Mouse (Mus musculus) limb, embryonic 15.5 days (tissue): Measurements from ENCODE around the gene Ppp1r32. TPM values are rescaled to one million over a fixed set of nuclear protein-coding genes. Genes with fewer than 3 reads are reported as not detected.

ENCODE experiments used
- polyA plus RNA-seq: library from polyadenylated mRNA; unstranded; fragments of >200 nt; fragmentation: Nextera tagmentation; extraction: Ambion mirVana; gene quantifications from 2 replicates; pipeline ENCODE4 v1.2.1, GENCODE M21; 2015

Ppp1r32 gene
- polyA plus RNA-seq, 1 experiment from 2014 or later = 0.13 TPM

Other genes starting within 250 kb of the Ppp1r32 start
- gene Myrf, start 242.2 kb downstream of the Ppp1r32 start, polyA plus RNA-seq = 0.55 and 0.60 TPM in 2 replicates
- 3.1 and 3.3 TPM in 2 replicates for gene Dagla, start 178.1 kb downstream of the Ppp1r32 start, polyA plus RNA-seq
- 1.3 and 1.4 TPM in 2 replicates for gene Syt7, start 93.8 kb downstream of the Ppp1r32 start, polyA plus RNA-seq
- 0.46 and 0.68 TPM in 2 replicates for gene Lrrc10b, start 25.5 kb downstream of the Ppp1r32 start, polyA plus RNA-seq
- 38.2 and 39.2 TPM in 2 replicates for gene Cpsf7, start 42.3 kb upstream of the Ppp1r32 start, polyA plus RNA-seq
- 59.5 and 60.3 TPM in 2 replicates for gene Sdhaf2, start 43.2 kb upstream of the Ppp1r32 start, polyA plus RNA-seq
- gene Tmem216, start 73.3 kb upstream of the Ppp1r32 start, polyA plus RNA-seq = 34.2 and 37.3 TPM in 2 replicates
- gene Cyb561a3, start 94.2 kb upstream of the Ppp1r32 start, polyA plus RNA-seq = 21.6 and 25.8 TPM in 2 replicates
- gene Tmem138, start 94.4 kb upstream of the Ppp1r32 start, polyA plus RNA-seq = 26.8 and 31.1 TPM in 2 replicates
- gene Ddb1, start 122.4 kb upstream of the Ppp1r32 start, polyA plus RNA-seq = 350 and 363 TPM in 2 replicates
- 12.0 and 13.2 TPM in 2 replicates for gene Tkfc, start 122.7 kb upstream of the Ppp1r32 start, polyA plus RNA-seq
- 2.8 and 3.1 TPM in 2 replicates for gene Vwce, start 151.3 kb upstream of the Ppp1r32 start, polyA plus RNA-seq
- gene Pga5, start 195.1 kb upstream of the Ppp1r32 start, polyA plus RNA-seq = not detected in 2 replicates
- gene Vps37c, start 205.8 kb upstream of the Ppp1r32 start, polyA plus RNA-seq = 46.0 and 48.6 TPM in 2 replicates